Mouse (Mus musculus) liver, embryonic 13.5 days (tissue): ENCODE measurements around the gene Serinc5. TPM values are rescaled to one million over a fixed set of nuclear protein-coding genes. Genes with fewer than 3 reads are reported as not detected.

Experiments
- ATAC-seq: fragments of 200-750 bp; cut with Nextera tagmentation; 2 replicates; pipeline ENCODE4 v1.8.0; 2017; ENCODE audit warnings: low read depth, mild to moderate bottlenecking, moderate number of reproducible peaks, moderate library complexity
- DNase-seq: peaks from one replicate; pipeline ENCODE4 v3.0.0; 2022
- H3K27ac ChIP-seq: fragments of 300-500 bp; sonication (generic); 2 replicates; pipeline ENCODE4 v1.5.1; 2015; ENCODE audit warnings: moderate library complexity, mild to moderate bottlenecking, inconsistent platforms
- H3K27me3 ChIP-seq: fragments of 300-500 bp; sonication (generic); 2 replicates; pipeline ENCODE4 v1.6.1; 2015; ENCODE audit warnings: mild to moderate bottlenecking, inconsistent platforms
- H3K36me3 ChIP-seq: fragments of 300-500 bp; sonication (generic); 2 replicates; pipeline ENCODE4 v1.6.1; 2015; ENCODE audit warnings: mild to moderate bottlenecking, inconsistent platforms
- H3K4me1 ChIP-seq: fragments of 300-500 bp; sonication (generic); replicated peaks from 2 replicates; pipeline ENCODE4 v1.6.1; 2015; ENCODE audit warnings: inconsistent platforms
- H3K4me2 ChIP-seq: fragments of 300-500 bp; sonication (generic); 2 replicates; pipeline ENCODE4 v1.6.1; 2015; ENCODE audit warnings: inconsistent platforms, mild to moderate bottlenecking, moderate library complexity
- H3K4me3 ChIP-seq: fragments of 300-500 bp; sonication (generic); replicated peaks from 2 replicates; pipeline ENCODE4 v1.5.1; 2015; ENCODE audit warnings: mild to moderate bottlenecking, inconsistent platforms
- H3K9ac ChIP-seq: fragments of 300-500 bp; sonication (generic); 2 replicates; pipeline ENCODE4 v1.6.1; 2015; ENCODE audit warnings: mild to moderate bottlenecking, inconsistent platforms
- H3K9me3 ChIP-seq: fragments of 300-500 bp; sonication (generic); replicated peaks from 2 replicates; pipeline ENCODE4 v1.6.1; 2016; ENCODE audit warnings: inconsistent platforms
- WGBS: fragments of 180-500 bp; shearing (Covaris S2); methylation state at CpG from one replicate; pipeline ENCODE4 v1.1.7; 2015; ENCODE audit not compliant: insufficient replicate concordance; 5-methylcytosine and 5-hydroxymethylcytosine counted together
- polyA plus RNA-seq: library from polyadenylated mRNA; unstranded; fragments of >200 nt; fragmentation: Nextera tagmentation; extraction: Ambion mirVana; gene quantifications from 2 replicates; pipeline ENCODE4 v1.2.1, GENCODE M21; 2015

The Serinc5 gene
- polyA plus RNA-seq, 1 experiment from 2014 or later = 14.7 TPM

DNA sequence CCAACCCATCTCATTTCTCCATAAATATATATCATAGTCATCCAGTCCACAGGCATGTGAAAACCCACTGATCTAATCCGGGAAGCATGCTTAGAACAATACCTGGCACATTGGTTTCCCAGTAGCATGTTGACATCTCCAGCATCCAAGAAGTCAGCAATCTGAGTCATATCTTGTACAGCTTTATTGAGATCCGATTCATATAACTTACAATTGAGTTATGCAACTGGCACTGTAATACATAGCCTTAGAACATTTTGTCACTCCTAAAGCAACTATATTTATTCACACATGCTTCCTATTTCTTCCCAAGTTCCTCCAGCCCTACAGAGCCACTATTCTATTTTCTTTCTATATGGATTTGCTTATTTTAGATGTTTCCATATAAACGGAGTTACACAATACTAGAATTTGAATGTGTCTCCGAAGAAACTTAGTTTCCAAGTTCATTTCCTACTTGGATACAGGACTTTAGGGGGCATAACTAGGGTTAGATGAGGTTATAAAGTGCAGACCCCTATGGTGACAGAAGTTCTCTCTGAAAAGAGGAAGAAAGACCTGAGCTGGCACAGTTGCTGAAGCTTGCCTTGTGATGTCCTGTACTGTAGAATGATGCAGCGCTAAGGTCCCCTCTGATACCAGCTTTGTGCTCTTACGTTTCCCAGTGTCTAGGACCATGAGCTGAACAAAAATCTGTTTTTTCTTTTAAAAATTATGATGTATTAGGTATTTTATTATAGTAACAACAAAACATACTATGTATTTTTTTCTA is 57.5 kb downstream of the Serinc5 start:
- no peak for ATAC-seq
- DNase-seq = no peak
- H3K36me3 ChIP-seq = peaks cover 26% of the 10 kb centered on the region
- H3K9me3 ChIP-seq = no peaks in the 10 kb centered on the region
- H3K4me1 ChIP-seq = peaks cover 9% of the 10 kb centered on the region; the same call in 1 of the 2 replicates
- 86% methylated on average over 6 of the region's 6 CpGs for WGBS
- no peak overlapping the region for H3K4me3 ChIP-seq
- no peak overlapping the region for H3K9ac ChIP-seq
- H3K4me2 ChIP-seq = no peak overlapping the region
- no peak overlapping the region for H3K27ac ChIP-seq
- no peaks in the 10 kb centered on the region for H3K27me3 ChIP-seq

DNA sequence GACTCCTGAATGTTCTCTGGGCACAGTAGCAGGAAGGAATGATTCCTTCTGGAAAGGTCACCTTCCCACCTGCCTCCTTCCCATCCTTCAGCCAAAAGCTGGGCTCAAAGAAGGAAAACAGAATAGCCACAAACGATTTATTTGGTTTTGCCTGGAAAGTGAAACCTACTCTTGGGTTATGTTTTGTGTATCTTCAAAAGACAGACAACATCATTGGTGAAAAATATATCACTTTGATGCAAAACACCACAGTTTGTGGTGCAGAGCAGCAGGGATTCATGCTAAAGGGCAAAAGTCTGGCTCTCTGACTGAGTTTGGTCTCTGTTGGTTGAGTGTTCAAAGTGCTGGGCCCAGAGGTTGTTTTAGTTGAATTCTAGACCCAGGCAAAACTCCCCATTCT is 60.8 kb downstream of the Serinc5 start:
- H3K27me3 ChIP-seq = no peaks in the 10 kb centered on the region
- no peak for ATAC-seq
- no peak overlapping the region for H3K9ac ChIP-seq
- peaks cover 21% of the 10 kb centered on the region for H3K4me1 ChIP-seq
- no peak for DNase-seq
- peaks cover 6% of the 10 kb centered on the region for H3K36me3 ChIP-seq
- H3K27ac ChIP-seq = no peak overlapping the region
- no peak overlapping the region for H3K4me2 ChIP-seq
- 71% methylated on average over 1 of the region's 1 CpGs for WGBS
- no peaks in the 10 kb centered on the region for H3K9me3 ChIP-seq
- no peak overlapping the region for H3K4me3 ChIP-seq

GRCm38 (mm10) chr13:92674676-92675075 is 63.8 kb downstream of the Serinc5 start:
- WGBS = 54% methylated on average over 2 of the region's 2 CpGs
- no peak overlapping the region for H3K27ac ChIP-seq

DNA sequence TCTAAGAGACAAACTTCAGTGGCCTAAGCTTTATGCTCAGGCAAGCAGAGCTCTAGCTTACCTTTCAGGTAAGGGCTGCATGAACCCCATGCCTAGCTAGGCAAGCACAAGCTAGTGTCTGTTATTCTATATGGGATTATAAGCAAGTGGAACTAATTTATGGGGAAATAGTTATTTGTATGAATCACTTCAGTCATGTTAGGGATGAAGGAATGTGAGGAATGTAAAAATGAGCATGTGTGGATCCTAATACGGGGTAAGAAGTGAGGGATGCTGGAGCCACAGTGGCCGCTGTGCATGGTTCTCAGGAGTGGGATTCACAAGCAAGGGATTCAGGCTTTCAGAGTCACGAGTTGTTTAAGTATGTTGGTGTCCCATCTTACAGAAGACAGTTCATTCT is 64.4 kb downstream of the Serinc5 start:
- Histone ChIP-seq H3K9me3 (no peaks in the 10 kb centered on the region), H3K27me3 (no peaks in the 10 kb centered on the region), H3K27ac (no peak overlapping the region), H3K4me2 (no peak overlapping the region), H3K4me1 (peaks cover 21% of the 10 kb centered on the region), H3K9ac (no peak overlapping the region), H3K4me3 (no peak overlapping the region), H3K36me3 (peaks cover 8% of the 10 kb centered on the region)
- ATAC-seq (no peak), DNase-seq (no peak)
- 77% methylated on average over 3 of the region's 3 CpGs for WGBS

More at GRCm38 (mm10) chr13:92674676-92675075, 63.8 kb downstream of the Serinc5 start:
- no peak overlapping the region for H3K9ac ChIP-seq
- no peaks in the 10 kb centered on the region for H3K9me3 ChIP-seq
- H3K4me1 ChIP-seq = peaks cover 19% of the 10 kb centered on the region
- no peak for DNase-seq
- no peak overlapping the region for H3K4me2 ChIP-seq
- ATAC-seq = no peak
- H3K4me3 ChIP-seq = no peak overlapping the region
- H3K36me3 ChIP-seq = peaks cover 8% of the 10 kb centered on the region
- no peaks in the 10 kb centered on the region for H3K27me3 ChIP-seq

DNA sequence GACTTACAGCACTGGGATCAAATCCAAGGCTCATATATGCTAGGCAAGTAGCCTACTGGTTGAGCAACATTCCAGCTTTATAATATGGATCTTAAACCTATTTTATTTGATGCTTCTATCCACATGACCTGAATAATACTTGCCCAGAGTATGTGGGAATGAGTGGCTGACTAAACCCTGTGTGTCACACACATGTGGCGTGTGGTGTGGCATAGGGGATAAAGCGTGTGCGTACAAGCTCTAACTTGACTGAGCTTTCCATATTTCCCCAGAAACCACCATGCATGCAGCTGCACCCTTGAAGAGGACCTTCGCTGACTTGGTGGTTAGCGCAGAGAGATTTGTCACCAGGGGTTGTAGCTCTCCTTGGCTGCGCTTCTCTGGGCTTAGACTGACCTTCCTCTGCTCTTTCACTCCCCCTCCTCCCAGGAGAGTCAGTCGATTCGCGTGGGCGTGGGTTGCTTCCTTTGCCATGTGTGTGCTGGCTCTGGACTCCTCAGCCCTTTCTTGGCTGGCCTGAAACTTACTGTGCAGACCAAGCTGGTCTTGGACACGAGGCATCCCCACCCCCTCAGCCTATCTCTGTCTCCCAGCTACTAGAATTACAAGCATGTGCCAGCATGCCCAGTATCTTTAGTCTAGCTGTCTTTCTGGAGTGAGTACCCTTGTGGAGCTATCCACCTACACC is 65.2 kb downstream of the Serinc5 start:
- Histone ChIP-seq H3K27me3 (no peaks in the 10 kb centered on the region), H3K9me3 (no peaks in the 10 kb centered on the region), H3K27ac (no peak overlapping the region), H3K9ac (no peak overlapping the region), H3K36me3 (peaks cover 8% of the 10 kb centered on the region), H3K4me3 (no peak overlapping the region), H3K4me2 (no peak overlapping the region), H3K4me1 (peaks cover 21% of the 10 kb centered on the region)
- DNase-seq (no peak), ATAC-seq (no peak)
- 67% methylated on average over 11 of the region's 11 CpGs for WGBS

DNA sequence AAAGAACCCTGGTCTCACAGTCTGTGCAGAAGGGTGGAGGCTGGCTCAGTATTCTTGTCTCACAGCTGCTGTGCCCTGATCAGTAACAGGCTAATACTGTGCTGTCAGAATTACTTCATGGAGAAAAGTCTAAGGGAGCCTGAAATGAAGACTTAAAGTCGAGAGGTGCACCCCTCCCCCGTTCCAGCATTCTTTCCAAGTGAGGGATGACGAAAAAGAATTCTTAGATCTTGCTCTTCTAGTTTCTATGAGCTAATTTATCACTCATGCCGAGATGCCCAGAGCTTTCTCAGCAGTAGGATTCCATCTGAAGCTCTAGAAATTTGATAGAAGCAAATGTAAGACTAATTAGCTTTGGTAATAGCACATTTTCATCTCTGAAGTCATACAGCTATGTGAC is 66.8 kb downstream of the Serinc5 start:
- no peak overlapping the region for H3K4me2 ChIP-seq
- H3K4me1 ChIP-seq = peaks cover 21% of the 10 kb centered on the region
- ATAC-seq = no peak
- H3K9ac ChIP-seq = no peak overlapping the region
- WGBS = 68% methylated on average over 4 of the region's 4 CpGs
- peaks cover 8% of the 10 kb centered on the region for H3K36me3 ChIP-seq
- H3K27ac ChIP-seq = no peak overlapping the region
- H3K9me3 ChIP-seq = no peaks in the 10 kb centered on the region
- H3K27me3 ChIP-seq = no peaks in the 10 kb centered on the region
- DNase-seq = no peak
- no peak overlapping the region for H3K4me3 ChIP-seq

DNA sequence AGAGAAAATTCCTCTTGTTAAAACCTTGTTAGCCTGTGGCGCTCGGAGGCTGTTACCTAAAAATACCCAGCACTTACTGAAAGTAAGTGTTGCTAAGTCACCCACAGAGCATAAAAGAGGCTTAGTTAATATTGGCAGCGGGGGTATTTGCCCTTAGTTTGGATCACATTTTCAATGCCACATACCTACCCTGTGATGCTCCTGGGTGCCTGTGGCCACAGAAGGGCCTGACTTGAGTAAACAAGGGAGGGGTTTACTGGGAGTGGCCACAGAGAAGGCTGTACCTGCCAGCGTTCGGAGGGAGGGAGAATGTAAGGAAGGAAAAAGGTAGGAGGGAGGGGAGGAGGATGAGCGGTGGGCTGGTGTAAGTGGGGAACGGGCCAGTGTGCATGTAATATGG is 68.8 kb downstream of the Serinc5 start:
- Histone ChIP-seq H3K27ac (no peak overlapping the region), H3K9me3 (no peaks in the 10 kb centered on the region), H3K36me3 (peaks cover 20% of the 10 kb centered on the region), H3K4me3 (no peak overlapping the region), H3K4me1 (peaks cover 17% of the 10 kb centered on the region), H3K27me3 (no peaks in the 10 kb centered on the region), H3K4me2 (no peak overlapping the region), H3K9ac (no peak overlapping the region)
- 78% methylated on average over 7 of the region's 7 CpGs for WGBS
- no peak for DNase-seq
- ATAC-seq = 0 out of 2 replicates have a peak, but pooled peaks have one; percentile 19

- Histone ChIP-seq H3K4me1 (peaks cover 7% of the 10 kb centered on the region; the same call in 1 of the 2 replicates), H3K27ac (no peak overlapping the region), H3K4me2 (no peak overlapping the region), H3K4me3 (no peak overlapping the region), H3K9me3 (no peaks in the 10 kb centered on the region), H3K9ac (no peak overlapping the region), H3K27me3 (no peaks in the 10 kb centered on the region), H3K36me3 (peaks cover 33% of the 10 kb centered on the region)
- no peak for DNase-seq
- WGBS = 69% methylated on average over 2 of the region's 2 CpGs
- ATAC-seq = no peak
Measured at GRCm38 (mm10) chr13:92681541-92681940, 70.7 kb downstream of the Serinc5 start.

DNA sequence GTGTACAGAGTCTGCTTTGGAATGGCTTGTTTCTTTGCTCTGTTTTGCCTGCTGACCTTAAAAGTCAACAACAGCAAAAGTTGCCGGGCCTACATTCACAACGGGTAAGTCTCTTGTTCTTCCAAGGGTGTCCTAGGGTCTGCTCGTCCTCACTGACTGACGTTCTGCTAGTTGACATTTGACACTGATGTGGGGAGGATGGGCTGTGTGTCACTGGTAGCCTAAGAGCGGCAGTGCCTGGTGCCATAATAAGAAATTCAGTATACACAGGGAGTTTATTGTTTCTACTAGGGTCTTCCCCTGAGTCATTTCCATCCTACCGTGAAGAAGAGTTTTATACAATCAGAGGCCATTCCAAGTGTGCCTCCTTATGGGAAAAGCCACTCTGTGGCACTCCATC is 71.9 kb downstream of the Serinc5 start:
- H3K36me3 ChIP-seq = peaks cover 43% of the 10 kb centered on the region
- no peaks in the 10 kb centered on the region for H3K27me3 ChIP-seq
- H3K27ac ChIP-seq = no peak overlapping the region
- H3K4me3 ChIP-seq = no peak overlapping the region
- no peak for ATAC-seq
- no peak for DNase-seq
- H3K4me1 ChIP-seq = peaks cover 7% of the 10 kb centered on the region; the same call in 1 of the 2 replicates
- H3K9ac ChIP-seq = no peak overlapping the region
- WGBS = 83% methylated on average over 6 of the region's 6 CpGs
- no peak overlapping the region for H3K4me2 ChIP-seq
- H3K9me3 ChIP-seq = no peaks in the 10 kb centered on the region

DNA sequence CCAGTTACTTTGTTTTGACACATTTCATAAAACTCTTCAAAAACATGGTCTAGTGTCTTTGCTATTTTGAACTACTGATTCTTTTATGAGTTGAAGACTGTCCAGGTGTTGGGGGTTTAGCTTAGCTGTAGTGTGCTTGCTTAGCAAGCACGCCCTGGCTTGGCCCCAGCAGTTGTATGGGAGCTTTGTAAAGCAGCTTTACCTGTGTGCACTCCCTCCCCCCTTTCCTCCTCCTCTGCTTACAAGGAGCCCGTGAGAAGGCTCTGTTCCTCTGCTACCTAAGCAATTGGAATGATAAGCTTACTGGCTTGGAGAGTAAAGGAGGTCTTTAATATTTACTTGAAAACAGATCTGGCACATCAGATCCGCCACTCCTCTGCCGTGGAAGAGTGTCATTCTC is 72.6 kb downstream of the Serinc5 start:
- Histone ChIP-seq H3K9me3 (no peaks in the 10 kb centered on the region), H3K9ac (no peak overlapping the region), H3K4me1 (peaks cover 7% of the 10 kb centered on the region; the same call in 1 of the 2 replicates), H3K4me3 (no peak overlapping the region), H3K27ac (no peak overlapping the region), H3K27me3 (no peaks in the 10 kb centered on the region), H3K4me2 (no peak overlapping the region), H3K36me3 (peaks cover 49% of the 10 kb centered on the region)
- WGBS = 75% methylated on average over 4 of the region's 4 CpGs
- no peak for ATAC-seq
- DNase-seq = no peak

DNA sequence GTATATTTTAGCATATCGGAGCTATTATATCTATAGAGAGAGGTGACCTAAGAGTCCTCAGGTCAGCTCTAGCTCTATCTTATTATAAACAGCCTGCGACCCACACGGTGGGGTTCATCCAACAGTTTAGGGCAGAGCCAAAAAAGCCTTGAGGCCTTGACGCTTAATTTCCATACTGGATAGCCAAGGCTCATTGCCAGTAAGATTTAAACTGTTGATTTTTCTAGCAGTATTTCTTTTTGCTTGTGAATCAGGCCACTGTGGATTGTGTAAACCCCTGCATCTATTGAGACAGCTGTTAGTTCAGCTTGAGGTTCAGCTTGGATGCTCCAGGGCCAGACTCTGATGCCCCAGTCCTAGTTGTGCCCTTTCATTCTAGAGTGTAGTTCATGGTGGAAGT is 73.4 kb downstream of the Serinc5 start:
- no peaks in the 10 kb centered on the region for H3K9me3 ChIP-seq

More for the DNA sequence above, 73.4 kb downstream of the Serinc5 start:
- ATAC-seq = no peak
- Histone ChIP-seq H3K4me3 (no peak overlapping the region), H3K36me3 (peaks cover 57% of the 10 kb centered on the region), H3K9ac (no peak overlapping the region), H3K4me1 (peaks cover 4% of the 10 kb centered on the region; the same call in 1 of the 2 replicates), H3K27ac (no peak overlapping the region), H3K4me2 (no peak overlapping the region), H3K27me3 (no peaks in the 10 kb centered on the region)
- no peak for DNase-seq
- 83% methylated on average over 4 of the region's 4 CpGs for WGBS
